Mouse (Mus musculus): Measurements from ENCODE around the gene Cpsf4.
A peak's percentile ranks its signal among the peaks of the same experiment; 100 is the strongest.
"Not testable (repeated sequence)": the region's sequence is repeated elsewhere in the genome, so short reads cannot be mapped to it uniquely, and the experiment has no call there.

The Cpsf4 gene

GRCm38 (mm10) chr5:145222840-145223239 is 55.8 kb downstream of the Cpsf4 start:
- DNase-seq (ENCODE audit: low read depth): no peak

GRCm38 (mm10) chr5:145223395-145223794 is 56.4 kb downstream of the Cpsf4 start:
- DNase-seq (ENCODE audit: low read depth): no peak

GRCm38 (mm10) chr5:145226453-145226852 is 59.4 kb downstream of the Cpsf4 start:
- DNase-seq (ENCODE audit: low read depth): no peak

GRCm38 (mm10) chr5:145229283-145229682 is 62.3 kb downstream of the Cpsf4 start:
- DNase-seq (ENCODE audit: low read depth): not testable (repeated sequence)

GRCm38 (mm10) chr5:145230641-145231040 is 63.6 kb downstream of the Cpsf4 start:
- DNase-seq (ENCODE audit: low read depth): no peak

GRCm38 (mm10) chr5:145231367-145231871 is 64.4 kb downstream of the Cpsf4 start, which contains the start of gene Zfp655:
Gene Zfp655 (plus strand): TSS chr5:145231715.
- DNase-seq (ENCODE audit: low read depth): peak; percentile 92
